Comparison of ENCODE assay signal across 40 mouse cellular contexts in the genomic region with DNA sequence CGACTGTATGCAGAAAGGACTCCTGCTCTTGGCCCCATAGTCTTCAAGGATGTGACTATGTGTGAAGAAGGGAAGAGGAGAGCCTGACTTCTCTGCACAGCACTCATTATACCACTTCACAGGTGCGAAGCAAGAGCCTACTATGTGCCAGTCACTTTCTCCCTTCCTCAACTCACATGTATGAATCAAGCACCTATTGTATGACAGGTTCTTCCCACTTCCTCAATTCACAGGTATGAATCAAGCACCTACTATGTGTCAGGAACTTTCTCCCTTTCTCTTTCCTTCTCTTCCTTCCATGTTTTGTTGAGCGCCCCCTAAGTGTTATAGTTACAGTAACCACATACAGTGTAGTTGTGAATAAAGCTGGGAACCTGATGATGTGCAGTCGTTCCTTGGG. TPM values are rescaled to one million over a fixed set of nuclear protein-coding genes. Genes with fewer than 3 reads are reported as not detected.
"Had no signal": no experiment of that assay in that cellular context is flagged by ENCODE, and none has a peak within 500 bp of the region (broad histone marks: within the 10 kb centered on the region; RNA-seq: fewer than 3 reads in every experiment).

No protein-coding gene starts in this region.

- H3K4me1 ChIP-seq: heart, embryonic 13.5 days; heart, embryonic 15.5 days; limb, embryonic 13.5 days; limb, embryonic 15.5 days had no signal

- H3K36me3 ChIP-seq: heart, embryonic 13.5 days; heart, embryonic 15.5 days; hindbrain, embryonic 13.5 days; hindbrain, embryonic 15.5 days; kidney, embryonic 15.5 days; limb, embryonic 13.5 days; limb, embryonic 15.5 days; liver, embryonic 12.5 days had no signal

- H3K9me3 ChIP-seq: heart, embryonic 13.5 days; heart, embryonic 15.5 days; hindbrain, embryonic 13.5 days; hindbrain, embryonic 15.5 days; kidney, embryonic 15.5 days; limb, embryonic 13.5 days; limb, embryonic 15.5 days; liver, embryonic 12.5 days had no signal

- H3K4me2 ChIP-seq: heart, embryonic 11.5 days; heart, embryonic 13.5 days; heart, embryonic 15.5 days; hindbrain, embryonic 13.5 days; hindbrain, embryonic 15.5 days; kidney, embryonic 15.5 days; limb, embryonic 13.5 days; limb, embryonic 15.5 days; liver, embryonic 12.5 days had no signal

- H3K27ac ChIP-seq: heart, adult 2 months; heart, embryonic 13.5 days; heart, embryonic 15.5 days; hindbrain, embryonic 13.5 days; hindbrain, embryonic 15.5 days; hindbrain, postnatal 0 days; kidney, embryonic 15.5 days; kidney, postnatal 0 days; limb, embryonic 13.5 days; limb, embryonic 15.5 days; liver, embryonic 12.5 days; liver, embryonic 14.5 days had no signal

- H3K27me3 ChIP-seq: heart, embryonic 13.5 days; heart, embryonic 15.5 days; hindbrain, embryonic 13.5 days; hindbrain, embryonic 15.5 days; kidney, embryonic 15.5 days; limb, embryonic 13.5 days; limb, embryonic 15.5 days had no signal

- H3K9ac ChIP-seq: heart, embryonic 13.5 days; heart, embryonic 15.5 days; hindbrain, embryonic 13.5 days; hindbrain, embryonic 15.5 days; kidney, embryonic 15.5 days; limb, embryonic 13.5 days; limb, embryonic 15.5 days; liver, embryonic 12.5 days; liver, embryonic 14.5 days had no signal

- DNase-seq: gastrocnemius, postnatal 14 days; gastrocnemius, postnatal 36 days; heart, adult 11 months; heart, adult 2 months; heart, postnatal 14 days; heart, postnatal 36 days; kidney, adult 11 months; kidney, adult 2 months; kidney, adult 9 months; kidney, postnatal 14 days; kidney, postnatal 36 days; left cerebral cortex, postnatal 4 days had no signal

- H3K4me3 ChIP-seq: heart, adult 2 months; heart, embryonic 13.5 days; heart, embryonic 15.5 days; hindbrain, embryonic 13.5 days; hindbrain, embryonic 15.5 days; kidney, embryonic 15.5 days; limb, embryonic 13.5 days; limb, embryonic 15.5 days; liver, embryonic 12.5 days had no signal

RNA-seq across cellular contexts. Expression of a gene that starts 8.2 kb away (rescaled TPM):
- total RNA-seq: gastrocnemius, adult 18-20 months; gastrocnemius, adult 8-10 months; gastrocnemius, postnatal 14 days; gastrocnemius, postnatal 36 days; heart, adult 2 months; heart, postnatal 14 days; heart, postnatal 36 days; hematopoietic stem cell, adult 5-6 weeks; hindbrain, postnatal 0 days; layer of hippocampus, adult 18-20 months; layer of hippocampus, postnatal 14 days; layer of hippocampus, postnatal 36 days; left cerebral cortex, adult 18-20 months; left cerebral cortex, postnatal 14 days; left cerebral cortex, postnatal 4 days; liver, adult 2 months had no signal
- polyA plus RNA-seq: gonadal fat pad, adult 2 months; heart, adult 2 months; heart, embryonic 11.5 days; heart, embryonic 13.5 days; heart, embryonic 15.5 days; heart, postnatal 0 days; hindbrain, embryonic 11.5 days; hindbrain, embryonic 13.5 days; hindbrain, embryonic 15.5 days; hindbrain, postnatal 0 days; intestine, embryonic 14.5 days; intestine, embryonic 16.5 days; kidney, adult 2 months; kidney, embryonic 15.5 days; kidney, postnatal 0 days; large intestine, adult 2 months; limb, embryonic 11.5 days; limb, embryonic 13.5 days; limb, embryonic 15.5 days; liver, adult 2 months; liver, embryonic 12.5 days; liver, embryonic 14.5 days had no signal
